Mouse (Mus musculus): Measurements from ENCODE around the gene Gm3417. TPM values are rescaled to one million over a fixed set of nuclear protein-coding genes. Genes with fewer than 3 reads are reported as not detected.
A peak's percentile ranks its signal among the peaks of the same experiment; 100 is the strongest.
"Not testable (repeated sequence)": the region's sequence is repeated elsewhere in the genome, so short reads cannot be mapped to it uniquely, and the experiment has no call there.

Gm3417 gene
- polyA plus RNA-seq, 1 experiment from 2014 or later, result 0.42 TPM

- WGBS, result under 1% methylated on average over 54 of the region's 54 CpGs
Measured at GRCm38 (mm10) chr17:14943009-14943728, 35.4 kb downstream of the Gm3417 start, which contains the start of the genes Wdr27 and 1600012H06Rik. Wdr27 (minus strand) TSS chr17:14943158. 1600012H06Rik (plus strand) TSS chr17:14943184.

GRCm38 (mm10) chr17:14942181-14942580 is 36.4 kb downstream of the Gm3417 start:
- H3K27me3 ChIP-seq (ENCODE audit: poor library complexity, severe bottlenecking); H3K9me3 ChIP-seq; DNase-seq (ENCODE audit: extremely low spot score, low spot score): not testable (repeated sequence)
- WGBS, result 67% methylated on average over 6 of the region's 6 CpGs
- 0 out of 2 replicates have a peak overlapping the region, but pooled peaks have one; percentile 85 for H3K27ac ChIP-seq
- H3K4me1 ChIP-seq, result peaks cover 30% of the 10 kb centered on the region
- peak overlapping the region; percentile 83 for H3K4me3 ChIP-seq
- peaks cover 32% of the 10 kb centered on the region for H3K36me3 ChIP-seq (replicated peaks)

More at GRCm38 (mm10) chr17:14943009-14943728, 35.4 kb downstream of the Gm3417 start, which contains the start of the genes Wdr27 and 1600012H06Rik:
- peak; percentile 99 for DNase-seq (ENCODE audit: extremely low spot score, low spot score)
- Histone ChIP-seq H3K4me3 (peak within 1 kb of the TSS; percentile 83), H3K4me1 (peaks cover 30% of the 10 kb centered on the region), H3K36me3 (replicated peaks) (peaks cover 39% of the 10 kb centered on the region), H3K27me3 (ENCODE audit: poor library complexity, severe bottlenecking) (no peaks in the 10 kb centered on the region), H3K27ac (peak within 1 kb of the TSS; percentile 85), H3K9me3 (no peaks in the 10 kb centered on the region)

GRCm38 (mm10) chr17:14935841-14936605 is 42.6 kb downstream of the Gm3417 start:
- H3K27me3 ChIP-seq (ENCODE audit: poor library complexity, severe bottlenecking), result no peaks in the 10 kb centered on the region
- no peak overlapping the region for H3K27ac ChIP-seq
- no peaks in the 10 kb centered on the region for H3K9me3 ChIP-seq
- no peaks in the 10 kb centered on the region for H3K36me3 ChIP-seq (replicated peaks)
- H3K4me3 ChIP-seq, result no peak overlapping the region
- DNase-seq (ENCODE audit: extremely low spot score, low spot score), result no peak
- no peaks in the 10 kb centered on the region for H3K4me1 ChIP-seq
- WGBS, result 77% methylated on average over 5 of the region's 5 CpGs

GRCm38 (mm10) chr17:14935280-14935679 is 43.3 kb downstream of the Gm3417 start:
- not testable (repeated sequence) for H3K4me1 ChIP-seq; H3K27ac ChIP-seq; H3K27me3 ChIP-seq (ENCODE audit: poor library complexity, severe bottlenecking); H3K4me3 ChIP-seq; DNase-seq (ENCODE audit: extremely low spot score, low spot score); H3K9me3 ChIP-seq; H3K36me3 ChIP-seq (replicated peaks)
- 87% methylated on average over 14 of the region's 14 CpGs for WGBS

GRCm38 (mm10) chr17:14931469-14931868 is 47.1 kb downstream of the Gm3417 start:
- Histone ChIP-seq H3K27me3 (ENCODE audit: poor library complexity, severe bottlenecking) (no peaks in the 10 kb centered on the region), H3K4me1 (no peaks in the 10 kb centered on the region), H3K4me3 (no peak overlapping the region), H3K27ac (no peak overlapping the region), H3K9me3 (no peaks in the 10 kb centered on the region), H3K36me3 (replicated peaks) (no peaks in the 10 kb centered on the region)
- DNase-seq (ENCODE audit: extremely low spot score, low spot score), result no peak
- 93% methylated on average over 5 of the region's 5 CpGs for WGBS

GRCm38 (mm10) chr17:14930697-14931096 is 47.9 kb downstream of the Gm3417 start:
- no peaks in the 10 kb centered on the region for H3K36me3 ChIP-seq (replicated peaks)
- no peak for DNase-seq (ENCODE audit: extremely low spot score, low spot score)
- H3K4me1 ChIP-seq, result no peaks in the 10 kb centered on the region
- H3K27me3 ChIP-seq (ENCODE audit: poor library complexity, severe bottlenecking), result no peaks in the 10 kb centered on the region
- 91% methylated on average over 7 of the region's 7 CpGs for WGBS
- no peak overlapping the region for H3K27ac ChIP-seq
- H3K9me3 ChIP-seq, result no peaks in the 10 kb centered on the region
- H3K4me3 ChIP-seq, result no peak overlapping the region

GRCm38 (mm10) chr17:14928631-14929030 is 50.0 kb downstream of the Gm3417 start:
- Histone ChIP-seq H3K9me3 (no peaks in the 10 kb centered on the region), H3K27me3 (ENCODE audit: poor library complexity, severe bottlenecking) (no peaks in the 10 kb centered on the region), H3K4me1 (no peaks in the 10 kb centered on the region), H3K4me3 (no peak overlapping the region), H3K36me3 (replicated peaks) (no peaks in the 10 kb centered on the region), H3K27ac (no peak overlapping the region)
- no peak for DNase-seq (ENCODE audit: extremely low spot score, low spot score)
- WGBS, result 71% methylated on average over 5 of the region's 5 CpGs

GRCm38 (mm10) chr17:14927644-14928218 is 50.9 kb downstream of the Gm3417 start:
- Histone ChIP-seq H3K4me3 (no peak overlapping the region), H3K9me3 (no peaks in the 10 kb centered on the region), H3K4me1 (no peaks in the 10 kb centered on the region), H3K36me3 (replicated peaks) (no peaks in the 10 kb centered on the region), H3K27ac (no peak overlapping the region), H3K27me3 (ENCODE audit: poor library complexity, severe bottlenecking) (no peaks in the 10 kb centered on the region)
- DNase-seq (ENCODE audit: extremely low spot score, low spot score), result no peak
- WGBS, result 86% methylated on average over 8 of the region's 8 CpGs

- Histone ChIP-seq H3K27me3 (ENCODE audit: poor library complexity, severe bottlenecking) (no peaks in the 10 kb centered on the region), H3K36me3 (replicated peaks) (no peaks in the 10 kb centered on the region), H3K4me1 (no peaks in the 10 kb centered on the region), H3K27ac (no peak overlapping the region), H3K9me3 (no peaks in the 10 kb centered on the region), H3K4me3 (no peak overlapping the region)
- no peak for DNase-seq (ENCODE audit: extremely low spot score, low spot score)
- 69% methylated on average over 6 of the region's 6 CpGs for WGBS
Measured at GRCm38 (mm10) chr17:14921582-14921981, 57.0 kb downstream of the Gm3417 start.

GRCm38 (mm10) chr17:14917866-14918265 is 60.7 kb downstream of the Gm3417 start:
- WGBS, result 93% methylated on average over 8 of the region's 8 CpGs
- Histone ChIP-seq H3K27me3 (ENCODE audit: poor library complexity, severe bottlenecking) (no peaks in the 10 kb centered on the region), H3K4me1 (no peaks in the 10 kb centered on the region)

GRCm38 (mm10) chr17:14914401-14914800 is 64.2 kb downstream of the Gm3417 start:
- no peak for DNase-seq (ENCODE audit: extremely low spot score, low spot score)
- no peaks in the 10 kb centered on the region for H3K27me3 ChIP-seq (ENCODE audit: poor library complexity, severe bottlenecking)
- no peaks in the 10 kb centered on the region for H3K4me1 ChIP-seq

More at GRCm38 (mm10) chr17:14917866-14918265, 60.7 kb downstream of the Gm3417 start:
- Histone ChIP-seq H3K4me3 (no peak overlapping the region), H3K9me3 (no peaks in the 10 kb centered on the region), H3K27ac (no peak overlapping the region), H3K36me3 (replicated peaks) (no peaks in the 10 kb centered on the region)
- no peak for DNase-seq (ENCODE audit: extremely low spot score, low spot score)

More at GRCm38 (mm10) chr17:14914401-14914800, 64.2 kb downstream of the Gm3417 start:
- Histone ChIP-seq H3K9me3 (no peaks in the 10 kb centered on the region), H3K36me3 (replicated peaks) (no peaks in the 10 kb centered on the region), H3K4me3 (no peak overlapping the region), H3K27ac (no peak overlapping the region)
- 89% methylated on average over 4 of the region's 4 CpGs for WGBS

All from forebrain, embryonic 10.5 days (tissue).